Mouse (Mus musculus) layer of hippocampus, adult 2 months (tissue): Measurements from ENCODE around the gene Sun1. TPM values are rescaled to one million over a fixed set of nuclear protein-coding genes. Genes with fewer than 3 reads are reported as not detected.
A peak's percentile ranks its signal among the peaks of the same experiment; 100 is the strongest.

Experiments
- DNase-seq, 2 experiments: peaks; one replicate each; pipeline ENCODE4 v3.0.0; 2022; ENCODE audit warnings: low spot score in 2 of 2
- H3K27ac ChIP-seq: fragments of 200-600 bp; 2 replicates; pipeline ENCODE4 v1.8.1; 2022
- H3K4me3 ChIP-seq: fragments of 200-600 bp; 2 replicates; pipeline ENCODE4 v1.8.1; 2022; ENCODE audit warnings: mild to moderate bottlenecking
- CTCF ChIP-seq: fragments of 200-600 bp; conservative IDR thresholded peaks from 2 replicates; pipeline ENCODE4 v1.8.1; 2022; ENCODE audit warnings: antibody characterized with exemption, mild to moderate bottlenecking, moderate library complexity
- total RNA-seq, 2 experiments: library from RNA; stranded (reverse); gene quantifications; 2 replicates each; pipeline ENCODE4 v1.2.3; 2021

The Sun1 gene
- total RNA-seq, 2 experiments from 2014 or later: 78.8 to 91.0 TPM

- H3K27ac ChIP-seq: no peak overlapping the region
- no peak overlapping the region for H3K4me3 ChIP-seq
- DNase-seq: no peak
- TF ChIP-seq CTCF: no peak
Observed at GRCm38 (mm10) chr5:139189726-139190125, 10.7 kb upstream of the Sun1 start.

- Histone ChIP-seq H3K4me3 (no peak overlapping the region), H3K27ac (peak overlapping the region; percentile 82)
- no peak for DNase-seq
- TF ChIP-seq CTCF: no peak
Observed at GRCm38 (mm10) chr5:139190958-139191357, 9.5 kb upstream of the Sun1 start.

GRCm38 (mm10) chr5:139198779-139199178, 1.7 kb upstream of the Sun1 start:
- H3K4me3 ChIP-seq: no peak overlapping the region
- H3K27ac ChIP-seq: peak overlapping the region; percentile 36; the same call in 1 of the 2 replicates
- no peak for DNase-seq
- TF ChIP-seq CTCF: no peak

- TF ChIP-seq CTCF: no peak
- no peak for DNase-seq
- Histone ChIP-seq H3K4me3 (peak overlapping the region; percentile 76), H3K27ac (peak overlapping the region; percentile 96)
Observed at GRCm38 (mm10) chr5:139199636-139199994, 822 bp upstream of the Sun1 start.

- no peak for DNase-seq
- TF ChIP-seq CTCF: no peak
- H3K4me3 ChIP-seq: peak overlapping the region; percentile 76
- H3K27ac ChIP-seq: peak overlapping the region; percentile 96
Observed at GRCm38 (mm10) chr5:139200770-139201569, 533 bp downstream of the Sun1 start.

GRCm38 (mm10) chr5:139202127-139202526, 1.7 kb downstream of the Sun1 start:
- Histone ChIP-seq H3K4me3 (peak overlapping the region; percentile 76), H3K27ac (peak overlapping the region; percentile 28; the same call in 1 of the 2 replicates)
- no peak for TF ChIP-seq CTCF
- DNase-seq: no peak

- TF ChIP-seq CTCF: no peak
- Histone ChIP-seq H3K4me3 (no peak overlapping the region), H3K27ac (no peak overlapping the region)
- DNase-seq: no peak
Observed at GRCm38 (mm10) chr5:139203312-139203711, 2.9 kb downstream of the Sun1 start.

GRCm38 (mm10) chr5:139206081-139206480, 5.6 kb downstream of the Sun1 start:
- no peak for DNase-seq
- no peak for TF ChIP-seq CTCF
- Histone ChIP-seq H3K4me3 (no peak overlapping the region), H3K27ac (no peak overlapping the region)

- Histone ChIP-seq H3K27ac (no peak overlapping the region), H3K4me3 (no peak overlapping the region)
- no peak for TF ChIP-seq CTCF
- DNase-seq: no peak
Observed at GRCm38 (mm10) chr5:139206525-139206924, 6.1 kb downstream of the Sun1 start.

GRCm38 (mm10) chr5:139208183-139208582, 7.7 kb downstream of the Sun1 start:
- H3K27ac ChIP-seq: no peak overlapping the region
- no peak for DNase-seq
- H3K4me3 ChIP-seq: no peak overlapping the region
- no peak for TF ChIP-seq CTCF

GRCm38 (mm10) chr5:139208871-139209684, 8.6 kb downstream of the Sun1 start:
- peak; percentile 51 for TF ChIP-seq CTCF
- DNase-seq: no peak

GRCm38 (mm10) chr5:139209685-139210026, 9.2 kb downstream of the Sun1 start:
- no peak for TF ChIP-seq CTCF
- Histone ChIP-seq H3K27ac (no peak overlapping the region), H3K4me3 (no peak overlapping the region)
- DNase-seq: no peak

More at GRCm38 (mm10) chr5:139208871-139209684, 8.6 kb downstream of the Sun1 start:
- Histone ChIP-seq H3K4me3 (no peak overlapping the region), H3K27ac (no peak overlapping the region)

- DNase-seq: no peak
- Histone ChIP-seq H3K4me3 (no peak overlapping the region), H3K27ac (no peak overlapping the region)
- TF ChIP-seq CTCF: no peak
Observed at GRCm38 (mm10) chr5:139211737-139212385, 11.4 kb downstream of the Sun1 start.
